Mouse (Mus musculus) bone marrow macrophage, adult 2 months (primary cell): Measurements from ENCODE around the gene Uck1.

Experiments used
- CTCF ChIP-seq: IDR thresholded peaks from 2 replicates; pipeline ENCODE4 v1.5.1; 2012; ENCODE audit warnings: low read depth, mild to moderate bottlenecking, low read length, moderate library complexity
- POLR2A ChIP-seq: IDR thresholded peaks from 2 replicates; pipeline ENCODE4 v1.6.1; 2012; ENCODE audit warnings: mild to moderate bottlenecking, low read depth, low read length, borderline replicate concordance

DNA sequence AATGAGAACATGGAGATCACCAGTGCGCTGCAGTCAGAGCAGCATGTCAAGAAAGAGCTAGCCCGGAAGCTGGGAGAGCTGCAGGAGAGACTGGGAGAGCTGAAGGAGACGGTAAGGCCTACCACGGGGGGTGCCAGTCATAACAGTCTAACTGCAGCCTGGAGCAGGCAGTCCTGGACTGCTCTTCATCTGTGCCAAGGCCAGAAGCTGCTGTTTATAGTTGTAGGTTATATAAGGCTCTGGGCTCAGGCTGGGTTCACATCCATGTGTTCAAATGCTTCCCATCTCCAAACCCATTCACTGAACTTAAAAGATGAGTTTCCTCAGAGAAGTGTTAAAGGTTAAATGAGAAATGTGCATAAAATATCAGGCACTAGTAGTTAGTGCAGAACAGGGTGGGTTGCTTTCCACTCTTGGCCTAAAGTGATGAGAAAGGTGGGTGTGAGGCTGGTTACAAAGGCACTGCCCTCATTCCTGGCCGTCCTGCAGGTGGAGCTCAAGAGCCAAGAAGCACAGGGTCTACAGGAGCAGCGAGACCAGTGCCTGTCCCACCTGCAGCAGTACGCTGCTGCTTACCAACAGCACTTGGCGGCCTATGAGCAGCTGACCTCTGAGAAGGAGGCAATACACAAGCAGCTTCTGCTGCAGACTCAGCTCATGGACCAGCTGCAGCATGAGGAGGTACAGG, 44.3 kb upstream of the Uck1 start:
- no peak for TF ChIP-seq POLR2A
- TF ChIP-seq CTCF, result 0 out of 2 replicates have a peak, but pooled peaks have one; percentile 15
